Mouse (Mus musculus) spleen, postnatal 4 days (tissue): ENCODE measurements at regions not wholly inside any gene's neighbourhood (a gene's known extent, or its start where the extent isn't known, plus 50 kb on each side); places are given as distances from the start of the nearest gene placed in this dataset.

Experiments
- DNase-seq, 2 experiments: peaks; one replicate each; pipeline ENCODE4 v3.0.0; 2022; ENCODE audit warnings: low spot score in 2 of 2

DNA sequence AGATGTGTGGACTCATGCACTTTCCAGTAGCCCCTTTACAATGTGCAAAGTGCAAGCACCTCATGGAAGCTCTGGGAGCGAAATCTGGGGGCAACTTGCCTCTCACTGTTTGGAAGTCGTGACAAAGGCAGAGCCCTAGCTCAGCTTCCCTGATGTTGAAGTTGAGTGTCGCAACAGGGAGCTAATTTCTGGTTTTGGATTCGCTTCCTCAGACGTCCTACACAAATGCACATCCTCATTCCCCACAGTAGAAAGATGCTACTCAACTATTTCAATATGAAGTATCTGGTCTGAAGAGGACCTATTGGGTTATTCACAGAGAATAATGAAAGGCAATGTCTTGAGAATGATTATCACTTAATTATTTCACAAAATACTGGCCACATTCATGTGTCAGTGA, 331.3 kb downstream of the Adgrl2 start:
- DNase-seq: no peak

DNA sequence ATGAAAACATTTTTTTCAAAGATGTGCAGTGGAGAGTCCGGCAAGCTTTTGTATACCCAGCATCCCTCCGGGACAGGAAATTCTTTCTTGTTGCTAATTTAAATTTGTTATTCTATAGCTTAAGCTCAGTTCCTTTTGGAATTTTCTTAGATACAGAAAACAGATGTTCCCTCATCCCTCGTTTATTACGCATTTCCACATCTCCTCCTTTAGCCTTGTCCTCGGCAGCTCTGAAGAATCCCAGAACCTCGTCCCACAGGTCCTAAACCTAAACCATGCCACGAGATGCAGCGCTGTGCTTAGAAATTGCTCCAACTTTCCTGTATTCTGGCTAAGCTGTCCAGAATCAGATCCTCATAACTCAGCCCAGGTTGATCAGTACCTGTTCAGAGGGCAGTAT, 332.0 kb downstream of the Adgrl2 start:
- DNase-seq: no peak

DNA sequence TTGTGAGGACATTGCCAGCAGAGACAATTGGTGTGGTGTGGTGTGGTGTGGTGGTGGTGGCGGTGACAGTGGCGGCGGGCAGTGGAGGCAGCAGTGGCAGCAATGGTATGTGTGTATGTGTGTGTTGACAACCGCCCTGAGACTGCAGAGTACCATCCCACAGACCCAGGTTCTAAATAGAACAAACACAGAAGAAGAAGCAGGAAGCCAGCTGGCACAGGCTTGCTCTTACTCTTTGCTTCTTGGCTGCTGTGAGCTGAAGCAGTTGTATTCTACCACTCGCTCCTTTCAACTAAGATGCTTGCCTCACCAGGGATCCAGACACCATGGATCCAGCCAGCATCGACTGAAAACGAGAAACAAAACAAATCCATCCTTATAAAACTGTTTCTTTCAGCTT, 334.2 kb downstream of the Adgrl2 start:
- DNase-seq: no peak

DNA sequence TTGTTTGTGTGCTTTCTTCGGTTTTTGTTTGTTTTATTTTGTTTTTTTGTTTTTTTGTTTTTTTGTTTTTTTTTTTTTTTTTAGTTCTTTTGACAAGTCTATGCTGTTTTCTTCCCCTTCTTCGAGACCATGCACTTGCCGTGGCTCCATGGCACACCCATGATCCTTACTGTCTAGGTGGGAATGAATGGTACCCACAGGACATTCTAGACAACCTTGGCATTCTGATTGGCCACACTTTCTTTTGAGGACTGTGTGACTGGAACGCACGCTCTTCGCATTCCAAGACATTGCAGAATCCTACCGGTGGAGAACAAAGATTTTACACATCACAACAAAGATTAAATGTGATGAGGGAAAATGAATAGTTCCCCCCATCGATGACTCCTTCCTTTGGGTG, 340.1 kb downstream of the Adgrl2 start:
- no peak for DNase-seq

DNA sequence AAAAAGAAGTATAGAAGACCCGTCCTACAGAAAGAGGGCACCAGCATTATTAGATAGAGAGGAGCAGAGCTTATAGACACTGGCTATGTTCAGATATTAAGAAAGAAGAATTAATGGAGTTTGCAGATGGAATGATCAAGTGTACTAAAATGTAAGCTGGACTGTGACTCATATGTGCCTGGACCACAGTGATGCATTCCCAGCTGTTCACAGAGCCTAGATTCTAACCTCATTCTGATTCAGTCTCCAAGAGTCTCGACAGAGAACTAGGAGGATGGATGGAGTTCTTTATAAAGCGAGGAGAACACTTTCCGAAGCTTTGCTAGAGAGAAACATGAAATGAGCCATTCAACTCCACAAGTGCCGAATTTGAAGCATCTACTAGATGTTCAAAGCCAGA, 345.4 kb downstream of the Adgrl2 start:
- no peak for DNase-seq

DNA sequence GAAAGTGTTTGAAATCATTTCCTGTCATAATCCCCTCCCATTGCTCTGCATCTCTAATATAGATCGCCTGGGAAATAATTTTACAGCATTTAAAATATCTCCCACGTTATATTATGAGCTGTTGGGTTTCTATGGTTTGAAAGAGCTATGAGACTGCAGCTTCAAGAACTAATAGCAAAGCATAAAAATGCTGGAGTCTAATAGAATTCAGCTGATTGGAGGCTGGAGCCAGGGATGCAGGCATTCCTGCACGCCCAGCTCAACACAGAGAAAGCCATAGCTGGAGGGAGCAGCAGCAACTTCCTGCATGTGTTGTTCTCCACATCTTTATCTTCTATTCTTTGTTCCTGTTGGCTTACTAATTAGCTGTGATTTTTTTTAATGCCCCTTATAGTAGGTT, 348.8 kb downstream of the Adgrl2 start:
- DNase-seq: no peak

DNA sequence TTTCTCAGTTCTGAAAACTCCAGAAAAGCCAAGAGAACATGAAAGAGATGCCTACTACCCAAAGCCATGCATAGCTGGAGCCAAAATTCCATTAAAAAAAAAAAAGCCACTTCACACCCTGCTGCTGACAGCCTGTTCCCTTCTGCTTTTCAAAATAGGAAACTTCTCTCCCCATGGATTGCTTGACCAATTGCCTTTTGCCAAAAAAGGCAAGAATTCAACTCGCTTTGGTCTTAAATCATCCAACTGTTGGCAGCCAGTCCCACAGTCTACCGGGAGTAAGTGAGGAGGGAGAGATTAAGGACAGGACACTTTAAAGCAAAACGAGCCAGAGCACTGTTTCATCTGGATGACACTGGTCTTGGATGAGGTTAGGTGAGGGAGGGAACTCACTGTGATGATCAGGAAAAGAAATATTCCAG, 349.7 kb downstream of the Adgrl2 start:
- DNase-seq: no peak

DNA sequence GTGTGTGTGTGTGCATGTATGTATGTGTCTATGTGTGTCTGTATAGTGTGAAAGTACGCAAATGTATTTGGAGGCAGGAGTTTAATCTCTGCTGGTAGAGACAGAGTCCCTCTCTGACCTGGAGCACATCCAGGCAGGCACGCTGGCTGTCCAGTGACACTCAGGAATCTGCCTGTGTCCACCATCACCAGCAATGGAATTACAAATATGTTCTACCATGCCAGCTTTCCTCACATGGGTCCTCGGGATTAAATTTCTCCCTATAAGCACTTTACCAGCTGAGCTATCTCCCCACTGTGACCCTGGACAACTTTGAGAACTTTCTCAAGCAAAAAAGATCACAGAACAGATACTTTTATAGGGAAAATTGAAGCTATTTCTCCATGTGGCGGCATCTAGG, 355.3 kb downstream of the Adgrl2 start:
- DNase-seq: no peak

DNA sequence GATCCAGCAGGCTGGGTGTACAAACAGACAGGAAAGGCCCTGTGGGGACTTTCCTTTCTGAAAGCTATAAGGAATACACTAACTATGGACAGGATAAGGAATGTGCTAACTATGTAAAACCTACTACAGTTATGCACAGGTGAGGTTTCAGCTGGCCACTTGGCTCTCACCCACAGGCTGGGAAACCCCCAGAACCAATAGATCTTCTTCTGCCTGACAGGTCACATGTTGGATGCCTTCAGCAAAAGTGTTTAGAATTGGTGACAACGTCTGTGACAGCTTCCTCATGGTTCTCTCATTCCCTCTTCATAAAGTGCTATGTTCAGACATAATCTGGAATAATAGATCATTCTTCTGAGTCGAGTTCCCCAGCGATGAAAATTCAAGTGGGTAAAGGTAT, 356.0 kb downstream of the Adgrl2 start:
- DNase-seq: no peak

DNA sequence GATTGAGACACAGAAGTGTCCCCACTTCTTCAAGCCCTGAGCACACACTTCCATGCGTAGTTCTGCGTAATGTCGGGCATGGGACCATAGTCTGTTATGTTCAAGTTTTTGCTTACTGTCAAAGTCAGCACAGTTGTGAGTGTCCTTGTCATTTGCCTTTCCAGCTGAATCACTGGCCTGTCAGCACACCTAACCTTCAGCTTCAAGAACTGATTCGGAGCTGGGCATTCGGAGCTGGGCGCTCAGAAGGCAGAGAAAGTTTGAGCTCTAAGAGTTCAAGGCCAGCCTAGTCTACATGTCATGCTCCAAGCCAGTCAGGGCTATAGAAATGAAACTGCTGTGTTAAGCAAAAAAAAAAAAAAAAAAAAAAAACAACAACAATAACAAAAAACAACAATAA, 357.1 kb downstream of the Adgrl2 start:
- no peak for DNase-seq

DNA sequence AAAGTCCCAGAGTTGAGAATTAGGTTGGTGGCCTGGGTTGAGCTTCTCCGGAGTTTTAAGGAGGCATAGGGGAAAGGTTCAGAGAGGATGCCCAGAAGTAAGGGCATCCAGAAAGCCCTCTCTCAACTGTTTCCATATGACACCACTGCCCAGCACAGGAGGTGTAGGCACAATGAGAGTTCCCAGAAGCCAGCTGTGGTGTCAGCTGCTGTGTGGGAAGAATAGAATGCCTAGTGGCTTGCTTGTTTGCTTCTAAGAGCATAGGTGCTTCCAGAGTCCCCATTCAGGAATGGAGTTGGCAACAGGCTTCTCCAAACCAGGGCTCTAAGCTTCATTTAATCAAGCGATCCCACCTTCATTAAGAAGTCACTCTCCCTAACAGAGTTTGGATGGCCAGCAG, 357.9 kb downstream of the Adgrl2 start:
- DNase-seq: no peak

DNA sequence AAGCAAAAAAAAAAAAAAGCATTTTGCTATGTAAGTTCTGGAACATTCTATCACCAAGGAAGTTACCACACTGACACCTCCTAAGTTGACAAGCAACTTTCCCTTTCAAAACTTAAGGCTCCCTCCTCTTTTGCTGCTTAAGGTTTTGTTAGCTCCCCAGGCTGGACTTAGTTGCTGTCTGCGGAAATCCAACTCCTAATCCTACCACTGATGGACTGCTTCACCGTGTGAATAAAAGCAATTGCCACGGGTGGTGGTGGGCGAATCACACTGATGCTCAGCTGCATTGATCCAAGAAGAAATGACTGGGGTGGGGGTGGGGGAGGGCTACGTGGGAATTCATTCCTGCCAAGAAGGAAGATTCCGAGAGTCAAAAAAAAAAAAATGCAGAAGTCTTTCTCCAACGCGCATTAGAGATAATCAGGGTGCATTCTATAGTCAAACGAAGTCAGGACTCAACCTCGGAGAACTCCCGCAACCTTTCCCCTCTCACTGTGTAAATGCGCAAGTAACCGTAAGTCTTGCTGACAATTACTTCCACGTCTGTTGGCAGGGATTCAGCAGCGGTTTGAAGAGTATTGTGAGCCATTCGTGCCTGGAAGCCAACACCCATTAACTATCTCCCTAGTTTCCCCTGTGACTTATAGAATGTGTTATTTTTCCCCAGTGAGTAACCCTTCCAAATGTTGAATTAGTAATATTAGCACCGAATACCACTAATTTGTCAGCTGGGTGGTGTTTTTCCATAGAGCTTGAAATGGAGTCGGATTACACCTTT, 358.8 kb downstream of the Adgrl2 start:
- DNase-seq: no peak

DNA sequence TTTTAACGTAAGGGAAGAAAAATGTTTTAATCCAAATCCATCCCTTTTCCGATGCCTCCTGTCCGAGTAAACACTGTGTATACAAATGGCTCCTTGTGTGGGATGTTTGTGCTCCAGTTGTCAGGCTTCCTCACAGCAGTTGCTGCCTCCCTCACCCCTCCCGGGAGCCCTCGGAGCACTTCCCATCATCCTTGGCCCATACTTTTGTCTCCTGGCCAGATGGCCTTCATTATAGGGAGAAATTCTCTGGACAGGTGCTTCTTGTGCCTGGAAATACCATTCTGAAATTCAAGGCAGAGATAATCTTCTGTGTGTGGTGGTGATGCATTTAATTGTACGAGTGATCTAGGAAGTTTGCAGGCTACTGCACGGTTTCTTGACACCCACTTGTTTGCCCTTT, 359.5 kb downstream of the Adgrl2 start:
- no peak for DNase-seq

DNA sequence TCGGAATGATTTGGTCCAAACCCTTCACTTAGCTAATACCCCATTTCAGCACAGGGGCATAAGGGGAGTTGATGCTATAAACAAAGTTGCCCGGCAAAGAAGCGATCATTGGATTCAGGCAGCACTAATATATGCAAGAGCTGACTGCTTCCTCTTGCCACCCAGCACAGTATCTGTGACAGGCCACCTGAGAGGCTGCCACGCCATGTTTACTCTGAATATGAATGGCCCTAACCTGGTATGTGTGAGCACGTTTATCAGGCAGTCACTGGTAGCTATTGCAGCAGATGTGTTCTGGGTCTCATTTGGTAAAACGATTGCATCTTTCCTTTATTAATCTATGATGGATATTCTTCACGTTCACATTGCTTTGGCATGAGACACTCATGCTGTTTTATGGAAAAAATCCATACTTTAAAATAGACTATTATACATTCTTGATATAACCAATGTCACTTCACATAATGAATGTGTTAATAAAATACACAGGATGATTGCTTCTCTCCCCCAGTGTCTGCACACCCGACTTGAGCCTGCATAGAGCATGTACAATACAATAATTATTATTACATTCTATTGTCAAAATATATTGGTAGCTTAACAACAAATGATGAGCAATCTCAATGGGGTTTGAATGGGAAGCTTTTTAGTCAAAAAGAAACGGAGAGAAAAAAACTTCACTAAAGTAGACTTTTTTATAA, 375.2 kb downstream of the Adgrl2 start:
- DNase-seq: no peak

DNA sequence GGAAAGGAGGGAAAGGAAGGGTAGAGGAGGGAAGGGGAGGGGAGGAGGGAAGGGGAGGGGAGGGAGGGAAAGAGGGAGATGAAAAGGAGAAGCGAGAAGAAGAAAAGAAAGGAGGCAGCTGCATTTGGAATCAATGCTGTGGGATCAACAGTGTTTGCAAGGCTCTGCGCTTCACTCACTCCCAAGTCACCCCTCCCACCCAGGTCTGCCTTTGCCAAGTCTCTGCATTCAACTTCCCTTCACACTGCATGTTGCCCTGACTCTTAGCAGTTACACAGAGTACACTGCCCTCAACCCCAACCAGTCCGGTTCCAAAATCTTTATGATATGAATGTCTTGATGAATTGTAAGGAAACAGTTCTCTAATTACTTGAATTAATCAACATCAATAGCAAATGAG, 376.9 kb downstream of the Adgrl2 start:
- DNase-seq: no peak

DNA sequence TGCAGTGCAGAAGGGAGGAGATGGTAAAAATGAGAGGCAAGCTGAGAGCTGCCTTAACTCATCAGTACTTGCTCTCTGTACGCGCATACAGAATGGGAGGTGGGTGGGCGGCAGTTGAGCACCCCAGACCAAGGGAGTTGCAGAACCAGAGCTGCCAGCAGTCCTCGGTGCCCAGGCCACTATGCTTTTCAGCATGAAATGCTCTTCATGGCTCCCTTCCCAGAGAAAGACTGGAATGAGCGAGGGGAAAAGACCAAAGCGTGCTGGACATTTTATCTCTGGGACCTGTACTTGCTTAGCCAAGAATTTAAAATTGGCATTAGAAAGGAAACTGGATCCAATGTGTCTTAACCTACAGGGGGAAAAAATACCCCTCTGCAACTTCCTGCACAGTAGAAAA, 387.1 kb downstream of the Adgrl2 start:
- DNase-seq: no peak

DNA sequence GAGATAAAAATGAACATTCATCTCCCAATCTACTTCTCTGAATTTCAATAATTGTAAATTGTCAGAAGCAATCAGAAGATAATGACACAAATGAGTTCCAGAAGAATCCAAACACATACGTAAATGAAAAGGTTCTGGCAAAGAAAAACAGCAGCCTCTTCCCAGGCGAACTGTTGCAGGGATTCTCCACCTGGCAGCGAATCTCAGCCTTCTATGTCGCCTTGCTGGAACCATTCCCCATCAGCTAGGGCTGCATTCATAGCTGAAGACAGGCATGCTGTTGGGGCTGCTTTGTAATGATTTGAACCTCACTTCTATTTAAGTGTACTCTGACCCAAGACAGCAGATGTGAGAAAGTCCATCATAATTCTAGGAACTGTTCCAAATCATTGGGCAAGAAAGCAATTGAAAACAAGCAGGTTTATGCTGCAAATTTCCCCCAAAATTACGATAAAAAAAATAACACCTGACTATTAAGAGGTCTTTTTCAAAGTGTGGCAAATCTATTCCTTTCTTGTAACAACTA, 387.6 kb downstream of the Adgrl2 start:
- DNase-seq: no peak

DNA sequence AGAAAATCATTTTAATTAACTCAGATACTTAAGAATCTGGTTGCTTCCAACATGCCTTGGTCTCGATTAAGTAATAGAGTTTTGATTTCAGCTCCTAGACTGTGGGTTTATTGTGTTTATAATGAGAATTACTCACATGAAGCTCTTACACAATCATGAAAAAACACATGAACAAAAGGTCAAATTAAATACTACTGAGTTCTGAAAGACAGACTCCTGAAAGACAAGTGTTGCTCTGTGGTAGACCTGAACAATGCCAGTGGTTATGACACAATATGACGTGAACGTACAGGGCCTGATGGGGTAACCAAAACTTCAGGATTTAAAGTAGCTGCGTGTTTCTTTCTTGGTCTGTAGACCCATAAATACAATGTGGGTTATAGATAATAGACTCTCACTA, 394.8 kb downstream of the Adgrl2 start:
- no peak for DNase-seq

DNA sequence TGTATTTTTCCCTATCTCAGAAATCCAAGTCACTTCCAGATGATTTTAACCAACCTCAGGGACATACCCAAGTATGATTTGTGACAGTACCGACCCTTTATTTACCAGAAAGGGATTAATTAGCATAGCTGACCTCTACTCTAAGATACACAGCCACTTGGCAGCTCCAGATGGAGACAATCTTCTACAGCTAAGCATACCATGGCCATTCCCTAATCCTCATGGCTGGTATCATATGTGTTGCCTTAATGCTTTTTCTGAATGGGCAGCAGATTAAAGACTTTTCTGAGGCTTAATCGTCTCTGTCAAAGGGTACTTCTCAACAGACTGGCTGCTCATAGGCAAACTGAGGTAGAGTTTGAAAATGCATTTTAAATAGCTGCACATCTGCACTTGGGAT, 400.8 kb downstream of the Adgrl2 start:
- no peak for DNase-seq

DNA sequence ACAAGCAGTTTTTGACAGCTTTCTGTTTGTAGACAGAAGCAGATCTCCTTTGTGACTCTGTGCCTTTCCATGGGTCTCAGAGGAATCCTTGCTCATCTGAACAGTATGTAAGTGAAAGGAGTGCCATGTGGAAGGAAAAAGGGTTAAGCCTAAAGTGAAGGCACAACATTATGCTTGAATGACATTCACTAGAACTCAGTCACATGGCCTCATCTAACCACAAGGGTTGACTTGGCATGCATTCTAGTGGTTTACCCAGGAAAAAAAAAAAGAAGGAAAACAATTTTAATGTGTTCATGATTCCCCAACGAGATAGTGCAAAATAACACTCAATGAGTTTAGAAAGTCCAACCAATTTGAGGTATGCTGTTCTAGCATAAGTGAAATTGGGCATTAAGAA, 414.6 kb downstream of the Adgrl2 start:
- no peak for DNase-seq

DNA sequence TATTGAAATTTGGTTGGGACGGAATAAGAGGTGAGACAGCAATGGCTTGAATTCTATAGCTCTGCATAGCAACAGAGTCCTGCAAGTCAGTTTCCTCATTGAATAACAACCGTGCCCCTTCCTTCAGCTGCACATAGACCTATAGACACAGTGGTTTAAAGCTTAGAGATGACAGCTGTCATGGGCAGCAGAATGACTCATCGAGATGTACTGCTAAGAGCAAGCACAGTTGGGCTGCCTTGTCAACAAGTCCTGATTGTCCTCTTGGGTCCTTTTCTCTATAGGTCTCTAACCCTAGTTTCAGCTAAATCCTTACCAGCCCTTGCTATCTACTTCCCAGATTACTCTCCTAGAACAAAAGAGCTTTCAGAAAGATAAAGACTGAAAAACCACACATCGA, 417.9 kb downstream of the Adgrl2 start:
- DNase-seq: no peak

DNA sequence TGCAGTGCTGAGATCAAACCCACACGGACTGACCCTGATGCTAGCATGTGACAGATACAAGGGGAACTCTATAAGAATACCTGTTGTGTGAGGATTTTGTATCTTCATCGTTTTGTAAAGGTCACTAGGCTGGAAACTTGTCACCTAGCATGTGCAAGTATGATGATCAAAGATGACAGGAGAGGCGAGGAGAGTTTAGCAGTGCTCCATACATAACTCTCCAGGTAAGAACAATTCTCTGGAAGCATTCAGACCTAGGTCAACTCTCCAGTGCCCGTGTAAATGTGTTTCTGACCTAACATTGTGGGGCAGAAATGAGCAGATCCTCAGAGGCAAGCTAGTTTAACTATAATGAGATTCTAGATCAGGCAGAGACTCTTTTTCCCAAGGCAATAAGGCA, 425.6 kb downstream of the Adgrl2 start:
- no peak for DNase-seq

DNA sequence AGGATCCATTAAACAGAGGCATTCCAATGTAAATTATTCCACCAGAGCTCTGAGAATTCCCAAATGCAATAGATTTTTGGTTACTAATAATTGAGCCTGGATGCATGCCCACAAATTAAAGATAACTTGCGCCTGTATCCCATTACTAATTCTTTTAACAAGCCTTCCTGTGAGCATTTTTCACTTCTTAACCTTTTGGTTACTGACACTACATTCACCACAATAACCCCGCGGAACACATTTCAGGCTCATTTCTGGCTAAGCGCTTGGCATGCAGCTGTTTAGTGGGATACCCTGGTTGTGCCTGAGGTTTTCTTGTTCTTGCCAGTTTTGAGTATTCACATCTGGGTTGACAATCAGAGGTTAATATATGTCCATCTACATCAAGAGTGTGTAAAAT, 429.1 kb downstream of the Adgrl2 start:
- DNase-seq: peak in 1 of 2 experiments; percentile 18
